Mouse (Mus musculus) thymus, adult 2 months (tissue): Measurements from ENCODE around the gene Rab40c.

Experiments
- CTCF ChIP-seq: fragments of 200-500 bp; IDR thresholded peaks from 2 replicates; pipeline ENCODE4 v1.5.1; 2012; ENCODE audit warnings: mild to moderate bottlenecking, control low read depth, low read length, moderate library complexity, borderline replicate concordance; ENCODE audit not compliant: control insufficient read depth, poor library complexity, insufficient read depth; ENCODE audit errors: extremely low read depth
- POLR2A ChIP-seq: fragments of 200-500 bp; IDR thresholded peaks from 2 replicates; pipeline ENCODE4 v1.6.1; 2012; ENCODE audit warnings: mild to moderate bottlenecking, low read length, control low read depth, moderate library complexity; ENCODE audit not compliant: control insufficient read depth, poor library complexity, insufficient read depth; ENCODE audit errors: extremely low read depth

- TF ChIP-seq CTCF, result peak; percentile 36; the same call in 1 of the 2 replicates
- TF ChIP-seq POLR2A, result no peak
Observed at GRCm38 (mm10) chr17:25879261-25879660, 40.3 kb downstream of the Rab40c start.
